In genomic region chr2:30952824-30953490, GRCm38 (mm10) we compare ENCODE assay signal across 8 mouse cellular contexts. TPM values are rescaled to one million over a fixed set of nuclear protein-coding genes. Genes with fewer than 3 reads are reported as not detected.
A peak's percentile ranks its signal among the peaks of the same experiment; 100 is the strongest.
DNase-seq lines count a peak whose midpoint lies in the region; ATAC-seq and TF ChIP-seq lines count a peak whose summit lies in the region.

Gene Tor1b, plus strand, starts transcription at chr2:30952959.

- peaks cover 32% of the 10 kb centered on the region for H3K36me3 ChIP-seq in heart, embryonic 13.5 days
- H3K36me3 ChIP-seq in liver, embryonic 14.5 days (replicated peaks; ENCODE audit: control insufficient read depth, insufficient read depth, low read depth): peaks cover 25% of the 10 kb centered on the region
- H3K36me3 ChIP-seq in neural tube, embryonic 11.5 days (ENCODE audit: control insufficient read depth, insufficient read depth, low read length): peaks cover 6% of the 10 kb centered on the region; the same call in 1 of the 2 replicates
- H3K36me3 ChIP-seq in stomach, postnatal 0 days (ENCODE audit: control insufficient read depth, insufficient read depth, low read length): peaks cover 10% of the 10 kb centered on the region

- H3K27ac ChIP-seq in heart, embryonic 13.5 days (replicated peaks): peak within 1 kb of the TSS; percentile 77
- peak within 1 kb of the TSS; percentile 65 for H3K27ac ChIP-seq in liver, embryonic 14.5 days
- peak within 1 kb of the TSS; percentile 70; the same call in 1 of the 2 replicates for H3K27ac ChIP-seq in neural tube, embryonic 11.5 days (ENCODE audit: low read depth, low read length)
- H3K27ac ChIP-seq in stomach, postnatal 0 days (replicated peaks): peak within 1 kb of the TSS; percentile 85

- peaks cover 7% of the 10 kb centered on the region; the same call in 1 of the 2 replicates for H3K27me3 ChIP-seq in heart, embryonic 13.5 days (replicated peaks)
- no peaks in the 10 kb centered on the region for H3K27me3 ChIP-seq in liver, embryonic 14.5 days (ENCODE audit: control insufficient read depth, insufficient read depth, low read length)
- no peaks in the 10 kb centered on the region for H3K27me3 ChIP-seq in neural tube, embryonic 11.5 days (ENCODE audit: control insufficient read depth, insufficient read depth, low read length)
- no peaks in the 10 kb centered on the region for H3K27me3 ChIP-seq in stomach, postnatal 0 days (ENCODE audit: control insufficient read depth, insufficient read depth, low read length)

- peak; percentile 60 for TF ChIP-seq CTCF in liver, embryonic 14.5 days (IDR thresholded peaks at IDR 0.05; ENCODE audit: low read depth)
- peak; percentile 52 for TF ChIP-seq CTCF in stomach, postnatal 0 days (IDR thresholded peaks at IDR 0.05; ENCODE audit: low read depth)

- under 1% methylated on average over 60 of the region's 60 CpGs for WGBS in heart, embryonic 13.5 days
- under 1% methylated on average over 60 of the region's 60 CpGs for WGBS in liver, embryonic 14.5 days (ENCODE audit: insufficient replicate concordance)
- WGBS in neural tube, embryonic 11.5 days: under 1% methylated on average over 60 of the region's 60 CpGs
- under 1% methylated on average over 60 of the region's 60 CpGs for WGBS in stomach, postnatal 0 days

- peaks cover 31% of the 10 kb centered on the region for H3K4me1 ChIP-seq in heart, embryonic 13.5 days
- peaks cover 10 to 21% of the 10 kb centered on the region in 2 experiments; a peak in 3 of 4 replicates for H3K4me1 ChIP-seq in liver, embryonic 14.5 days (replicated peaks; ENCODE audit: control insufficient read depth in 2 of 2, insufficient read depth in 2 of 2, low read length in 1 of 2)
- H3K4me1 ChIP-seq in neural tube, embryonic 11.5 days (ENCODE audit: control insufficient read depth, insufficient read depth, low read length): peaks cover 11% of the 10 kb centered on the region
- H3K4me1 ChIP-seq in stomach, postnatal 0 days (replicated peaks; ENCODE audit: control insufficient read depth, insufficient read depth): peaks cover 5% of the 10 kb centered on the region; the same call in 1 of the 2 replicates

- peak within 1 kb of the TSS; percentile 93 for H3K4me3 ChIP-seq in heart, embryonic 13.5 days
- peak within 1 kb of the TSS; percentile 68 to 73 for H3K4me3 ChIP-seq in liver, embryonic 14.5 days (ENCODE audit: insufficient read depth in 1 of 2, low read depth in 2 of 2, low read length in 2 of 2)
- peak within 1 kb of the TSS; percentile 81 for H3K4me3 ChIP-seq in neural tube, embryonic 11.5 days (ENCODE audit: low read depth, low read length)
- H3K4me3 ChIP-seq in stomach, postnatal 0 days (ENCODE audit: low read depth, low read length): peak within 1 kb of the TSS; percentile 73

- no peak for TF ChIP-seq EP300 in liver, embryonic 14.5 days (IDR thresholded peaks at IDR 0.05; ENCODE audit: low read depth)
- TF ChIP-seq EP300 in stomach, postnatal 0 days (optimal IDR thresholded peaks at IDR 0.05): no peak

- H3K9ac ChIP-seq in heart, embryonic 13.5 days: peak within 1 kb of the TSS; percentile 96
- peak within 1 kb of the TSS; percentile 81 for H3K9ac ChIP-seq in liver, embryonic 14.5 days (replicated peaks)
- peak within 1 kb of the TSS; percentile 85 for H3K9ac ChIP-seq in neural tube, embryonic 11.5 days (ENCODE audit: low read length)
- peak within 1 kb of the TSS; percentile 86 for H3K9ac ChIP-seq in stomach, postnatal 0 days (ENCODE audit: low read length)

- no peaks in the 10 kb centered on the region; the same call in 1 of the 2 replicates for H3K9me3 ChIP-seq in heart, embryonic 13.5 days
- no peaks in the 10 kb centered on the region for H3K9me3 ChIP-seq in liver, embryonic 14.5 days (ENCODE audit: control insufficient read depth, low read length)
- no peaks in the 10 kb centered on the region for H3K9me3 ChIP-seq in neural tube, embryonic 11.5 days (ENCODE audit: control insufficient read depth, low read length)
- no peaks in the 10 kb centered on the region for H3K9me3 ChIP-seq in stomach, postnatal 0 days (ENCODE audit: control insufficient read depth, low read length)

- ATAC-seq in CD4-positive, CD25-positive, alpha-beta regulatory T cell, adult 4 months: peak; percentile 100
- peak; percentile 95 for ATAC-seq in erythroid progenitor cell, adult 5-6 weeks (replicated peaks; ENCODE audit: low FRiP score, poor library complexity, severe bottlenecking)
- peak; percentile 37; the same call in 1 of the 2 replicates for ATAC-seq in heart, embryonic 13.5 days (ENCODE audit: extremely low read depth, insufficient number of reproducible peaks, low FRiP score, low TSS enrichment)
- ATAC-seq in liver, embryonic 14.5 days (ENCODE audit: insufficient read depth): peak; percentile 87
- peak; percentile 77 for ATAC-seq in neural tube, embryonic 11.5 days (ENCODE audit: insufficient read depth, low FRiP score, low TSS enrichment)
- ATAC-seq in stomach, postnatal 0 days (ENCODE audit: low FRiP score, low TSS enrichment): peak; percentile 85

- peak; percentile 78 for DNase-seq in brain, embryonic 18.5 days (ENCODE audit: low read depth, low spot score)
- peak; percentile 91 for DNase-seq in kidney, postnatal 10 days
- DNase-seq in liver, embryonic 14.5 days (ENCODE audit: low read depth in 3 of 3, low spot score in 3 of 3): peak; percentile 87 to 89 (median 88)
- DNase-seq in neural tube, embryonic 11.5 days (ENCODE audit: low spot score): peak; percentile 89
- peak; percentile 86 for DNase-seq in stomach, postnatal 0 days (ENCODE audit: low spot score)

- peak within 1 kb of the TSS; percentile 92 for H3K4me2 ChIP-seq in heart, embryonic 13.5 days
- peak within 1 kb of the TSS; percentile 93 for H3K4me2 ChIP-seq in liver, embryonic 14.5 days (ENCODE audit: low read depth)
- peak within 1 kb of the TSS; percentile 81 for H3K4me2 ChIP-seq in neural tube, embryonic 11.5 days (ENCODE audit: low read depth)
- peak within 1 kb of the TSS; percentile 84 for H3K4me2 ChIP-seq in stomach, postnatal 0 days (replicated peaks; ENCODE audit: low read depth)

RNA-seq across cellular contexts. Expression of gene Tor1b, which starts in this region (rescaled TPM):
- 10 to 100 TPM; 24.5 to 25.6 TPM for polyA plus RNA-seq in CD4-positive, CD25-positive, alpha-beta regulatory T cell, adult 4 months (2017; shearing (Covaris generic))
- total RNA-seq in erythroid progenitor cell, adult 5-6 weeks (2015; ENCODE audit: low replicate concordance): 18.0 TPM in 2 replicates
- total RNA-seq in erythroid progenitor cell, adult 5-6 weeks (2017; ENCODE audit: low replicate concordance): 17.2 and 25.7 TPM in 2 replicates
- polyA plus RNA-seq in heart, embryonic 13.5 days (2015; fragmentation: Nextera tagmentation; extraction: Ambion mirVana): 23.3 and 24.3 TPM in 2 replicates
- 10.7 and 14.6 TPM in 2 replicates for polyA plus RNA-seq in liver, embryonic 14.5 days (2012; rRNA removed)
- polyA plus RNA-seq in liver, embryonic 14.5 days (2014; fragmentation: Nextera tagmentation; extraction: Ambion mirVana): 14.7 and 15.7 TPM in 2 replicates
- polyA plus RNA-seq in neural tube, embryonic 11.5 days (2014; fragmentation: Nextera tagmentation; extraction: Ambion mirVana): 20.7 and 22.7 TPM in 2 replicates
- 20.1 and 21.8 TPM in 2 replicates for polyA plus RNA-seq in stomach, postnatal 0 days (2015; fragmentation: Nextera tagmentation; extraction: Ambion mirVana)

Comparison
In these comparisons a context has a peak if more than half of its experiments do, and no peak if none do; other contexts are left out.
1. Peak in every context shown above with its lines: DNase-seq, ATAC-seq, H3K4me3 ChIP-seq and H3K27ac ChIP-seq.
2. ATAC-seq: peak in every context shown above with its lines; median percentile 100 in CD4-positive, CD25-positive, alpha-beta regulatory T cell, adult 4 months; 95 in erythroid progenitor cell, adult 5-6 weeks; 87 in liver, embryonic 14.5 days; 85 in stomach, postnatal 0 days; 77 in neural tube, embryonic 11.5 days; 37 in heart, embryonic 13.5 days.